Mouse (Mus musculus): ENCODE measurements around the gene Apoe. TPM values are rescaled to one million over a fixed set of nuclear protein-coding genes. Genes with fewer than 3 reads are reported as not detected.
A peak's percentile ranks its signal among the peaks of the same experiment; 100 is the strongest.

Apoe gene
- polyA plus RNA-seq, 1 experiment = 12.1 TPM

- Histone ChIP-seq H3K4me1 (ENCODE audit: control insufficient read depth) (peaks cover 51% of the 10 kb centered on the region), H3K27me3 (ENCODE audit: control insufficient read depth) (no peaks in the 10 kb centered on the region), H3K4me3 (replicated peaks) (no peak overlapping the region), H3K9me3 (ENCODE audit: control insufficient read depth, low read length) (no peaks in the 10 kb centered on the region; the same call in 1 of the 2 replicates), H3K36me3 (ENCODE audit: control insufficient read depth) (peaks cover 7% of the 10 kb centered on the region)
- TF ChIP-seq GATA1 (IDR thresholded peaks at IDR 0.05; ENCODE audit: low read length) = no peak
- TF ChIP-seq TAL1 (IDR thresholded peaks at IDR 0.05; ENCODE audit: low read length) = no peak
These were observed 19.4 kb upstream of the Apoe start for GRCm38 (mm10) chr7:19718297-19718952.

- no peaks in the 10 kb centered on the region; the same call in 1 of the 2 replicates for H3K9me3 ChIP-seq (ENCODE audit: control insufficient read depth, low read length)
- no peaks in the 10 kb centered on the region for H3K27me3 ChIP-seq (ENCODE audit: control insufficient read depth)
- H3K36me3 ChIP-seq (ENCODE audit: control insufficient read depth) = peaks cover 18% of the 10 kb centered on the region
- H3K4me3 ChIP-seq (replicated peaks) = no peak overlapping the region
- TF ChIP-seq GATA1 (IDR thresholded peaks at IDR 0.05; ENCODE audit: low read length) = no peak
- TF ChIP-seq TAL1 (IDR thresholded peaks at IDR 0.05; ENCODE audit: low read length) = no peak
- peaks cover 50% of the 10 kb centered on the region for H3K4me1 ChIP-seq (ENCODE audit: control insufficient read depth)
These were observed 18.4 kb upstream of the Apoe start for GRCm38 (mm10) chr7:19717346-19717745.

GRCm38 (mm10) chr7:19716822-19717221 is 17.8 kb upstream of the Apoe start:
- Histone ChIP-seq H3K36me3 (ENCODE audit: control insufficient read depth) (peaks cover 23% of the 10 kb centered on the region), H3K9me3 (ENCODE audit: control insufficient read depth, low read length) (no peaks in the 10 kb centered on the region; the same call in 1 of the 2 replicates), H3K4me1 (ENCODE audit: control insufficient read depth) (peaks cover 50% of the 10 kb centered on the region), H3K4me3 (replicated peaks) (peak overlapping the region; percentile 97), H3K27me3 (ENCODE audit: control insufficient read depth) (no peaks in the 10 kb centered on the region)
- TF ChIP-seq TAL1 (IDR thresholded peaks at IDR 0.05; ENCODE audit: low read length) = no peak
- TF ChIP-seq GATA1 (IDR thresholded peaks at IDR 0.05; ENCODE audit: low read length) = no peak

GRCm38 (mm10) chr7:19716055-19716682 is 17.2 kb upstream of the Apoe start:
- TF ChIP-seq GATA1 (IDR thresholded peaks at IDR 0.05; ENCODE audit: low read length) (no peak), TAL1 (IDR thresholded peaks at IDR 0.05; ENCODE audit: low read length) (no peak)
- Histone ChIP-seq H3K4me3 (replicated peaks) (peak overlapping the region; percentile 97), H3K9me3 (ENCODE audit: control insufficient read depth, low read length) (no peaks in the 10 kb centered on the region; the same call in 1 of the 2 replicates), H3K27me3 (ENCODE audit: control insufficient read depth) (no peaks in the 10 kb centered on the region), H3K36me3 (ENCODE audit: control insufficient read depth) (peaks cover 30% of the 10 kb centered on the region), H3K4me1 (ENCODE audit: control insufficient read depth) (peaks cover 50% of the 10 kb centered on the region)

- Histone ChIP-seq H3K36me3 (ENCODE audit: control insufficient read depth) (peaks cover 35% of the 10 kb centered on the region), H3K4me3 (replicated peaks) (peak within 1 kb of the TSS; percentile 97), H3K27me3 (ENCODE audit: control insufficient read depth) (no peaks in the 10 kb centered on the region), H3K9me3 (ENCODE audit: control insufficient read depth, low read length) (no peaks in the 10 kb centered on the region), H3K4me1 (ENCODE audit: control insufficient read depth) (peaks cover 51% of the 10 kb centered on the region)
- TF ChIP-seq GATA1 (IDR thresholded peaks at IDR 0.05; ENCODE audit: low read length) (no peak), TAL1 (IDR thresholded peaks at IDR 0.05; ENCODE audit: low read length) (no peak)
These were observed 16.5 kb upstream of the Apoe start, which contains the start of gene Tomm40 for GRCm38 (mm10) chr7:19715239-19716054. Gene Tomm40, minus strand, starts transcription at chr7:19715438.

- H3K9me3 ChIP-seq (ENCODE audit: control insufficient read depth, low read length) = no peaks in the 10 kb centered on the region
- H3K4me1 ChIP-seq (ENCODE audit: control insufficient read depth) = peaks cover 51% of the 10 kb centered on the region
- TF ChIP-seq GATA1 (IDR thresholded peaks at IDR 0.05; ENCODE audit: low read length) (no peak), TAL1 (IDR thresholded peaks at IDR 0.05; ENCODE audit: low read length) (no peak)
- H3K36me3 ChIP-seq (ENCODE audit: control insufficient read depth) = peaks cover 40% of the 10 kb centered on the region
- H3K4me3 ChIP-seq (replicated peaks) = peak overlapping the region; percentile 97
- H3K27me3 ChIP-seq (ENCODE audit: control insufficient read depth) = no peaks in the 10 kb centered on the region
These were observed 15.8 kb upstream of the Apoe start for GRCm38 (mm10) chr7:19714836-19715235.

- no peaks in the 10 kb centered on the region for H3K9me3 ChIP-seq (ENCODE audit: control insufficient read depth, low read length)
- no peaks in the 10 kb centered on the region for H3K27me3 ChIP-seq (ENCODE audit: control insufficient read depth)
- TF ChIP-seq GATA1 (IDR thresholded peaks at IDR 0.05; ENCODE audit: low read length) (no peak), TAL1 (IDR thresholded peaks at IDR 0.05; ENCODE audit: low read length) (no peak)
- H3K36me3 ChIP-seq (ENCODE audit: control insufficient read depth) = peaks cover 52% of the 10 kb centered on the region
- H3K4me1 ChIP-seq (ENCODE audit: control insufficient read depth) = peaks cover 45% of the 10 kb centered on the region
- H3K4me3 ChIP-seq (replicated peaks) = peak overlapping the region; percentile 97
These were observed 14.6 kb upstream of the Apoe start for GRCm38 (mm10) chr7:19713598-19713997.

GRCm38 (mm10) chr7:19713196-19713595 is 14.2 kb upstream of the Apoe start:
- no peaks in the 10 kb centered on the region for H3K9me3 ChIP-seq (ENCODE audit: control insufficient read depth, low read length)
- H3K4me1 ChIP-seq (ENCODE audit: control insufficient read depth) = peaks cover 44% of the 10 kb centered on the region
- peaks cover 56% of the 10 kb centered on the region for H3K36me3 ChIP-seq (ENCODE audit: control insufficient read depth)
- H3K4me3 ChIP-seq (replicated peaks) = no peak overlapping the region
- TF ChIP-seq TAL1 (IDR thresholded peaks at IDR 0.05; ENCODE audit: low read length) (no peak), GATA1 (IDR thresholded peaks at IDR 0.05; ENCODE audit: low read length) (no peak)
- no peaks in the 10 kb centered on the region for H3K27me3 ChIP-seq (ENCODE audit: control insufficient read depth)

GRCm38 (mm10) chr7:19712414-19712813 is 13.4 kb upstream of the Apoe start:
- H3K4me1 ChIP-seq (ENCODE audit: control insufficient read depth) = peaks cover 43% of the 10 kb centered on the region
- peaks cover 63% of the 10 kb centered on the region for H3K36me3 ChIP-seq (ENCODE audit: control insufficient read depth)
- H3K27me3 ChIP-seq (ENCODE audit: control insufficient read depth) = no peaks in the 10 kb centered on the region
- no peaks in the 10 kb centered on the region for H3K9me3 ChIP-seq (ENCODE audit: control insufficient read depth, low read length)
- TF ChIP-seq TAL1 (IDR thresholded peaks at IDR 0.05; ENCODE audit: low read length) (no peak), GATA1 (IDR thresholded peaks at IDR 0.05; ENCODE audit: low read length) (no peak)
- H3K4me3 ChIP-seq (replicated peaks) = no peak overlapping the region

Data from erythroblast, embryonic 14.5 days (primary cell).